Mouse (Mus musculus) T-helper 2 cell (primary cell): ENCODE data around the gene Fermt1.

ENCODE experiments used
- in situ Hi-C: fragments of 300-600 bp; cut with MboI, MseI; formaldehyde crosslinking; loops from one replicate; pipeline ENCODE4 v1.15.1; 2025; ENCODE audit warnings: high pct_unique_total_duplicates

Fermt1 gene

GRCm38 (mm10) chr2:132922076-132922873 lies 23.4 kb downstream of the Fermt1 start:
- in situ Hi-C loops, result no loop called here

DNA sequence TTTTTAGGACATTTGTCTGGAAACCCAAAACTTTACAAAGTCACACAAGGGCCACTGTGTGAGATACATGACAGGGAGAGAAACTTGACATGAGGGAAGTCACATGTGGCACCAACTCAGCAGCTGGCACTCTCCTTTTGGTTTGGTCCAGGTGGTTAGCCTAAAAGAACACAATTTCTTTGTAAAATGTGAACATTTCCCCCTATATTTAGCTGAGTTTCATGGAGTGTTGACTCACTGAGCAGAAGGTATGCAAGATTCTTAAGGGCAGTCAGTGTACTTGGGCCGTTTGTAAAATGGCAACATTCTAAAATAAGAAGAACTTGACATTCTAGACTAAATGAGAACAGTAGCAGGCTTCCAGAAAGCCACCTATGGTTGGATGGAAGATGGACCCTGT lies 30.9 kb downstream of the Fermt1 start:
- in situ Hi-C loops, result no loop called here

- in situ Hi-C loops, result no loop called here
Observed at GRCm38 (mm10) chr2:132906763-132907162, 38.9 kb downstream of the Fermt1 start.

DNA sequence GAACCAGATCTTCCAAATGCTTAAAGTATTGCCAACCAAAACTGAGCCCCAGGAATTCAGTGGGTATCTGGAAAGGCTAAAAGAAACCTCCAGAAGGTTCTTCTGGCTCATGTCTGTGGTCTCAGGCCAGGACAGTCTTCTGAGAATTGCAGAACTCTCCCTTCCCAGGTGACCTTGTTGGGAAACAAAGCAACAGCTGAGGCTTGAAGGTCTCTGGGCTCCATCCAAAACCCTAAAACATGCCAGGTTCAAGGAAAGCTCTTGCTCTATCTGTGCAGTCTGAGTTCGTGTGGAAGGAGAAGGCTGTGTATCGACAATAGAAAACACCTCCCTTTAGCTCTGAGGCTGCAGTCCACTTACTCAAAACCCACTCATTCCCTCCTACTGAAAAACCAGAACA lies 40.7 kb downstream of the Fermt1 start:
- in situ Hi-C loops, result no loop called here

GRCm38 (mm10) chr2:132903498-132903897 lies 42.2 kb downstream of the Fermt1 start:
- in situ Hi-C loops, result no loop called here

- in situ Hi-C loops, result no loop called here
Observed at GRCm38 (mm10) chr2:132902056-132902455, 43.6 kb downstream of the Fermt1 start.

GRCm38 (mm10) chr2:132901636-132902035 lies 44.1 kb downstream of the Fermt1 start:
- in situ Hi-C loops, result no loop called here

DNA sequence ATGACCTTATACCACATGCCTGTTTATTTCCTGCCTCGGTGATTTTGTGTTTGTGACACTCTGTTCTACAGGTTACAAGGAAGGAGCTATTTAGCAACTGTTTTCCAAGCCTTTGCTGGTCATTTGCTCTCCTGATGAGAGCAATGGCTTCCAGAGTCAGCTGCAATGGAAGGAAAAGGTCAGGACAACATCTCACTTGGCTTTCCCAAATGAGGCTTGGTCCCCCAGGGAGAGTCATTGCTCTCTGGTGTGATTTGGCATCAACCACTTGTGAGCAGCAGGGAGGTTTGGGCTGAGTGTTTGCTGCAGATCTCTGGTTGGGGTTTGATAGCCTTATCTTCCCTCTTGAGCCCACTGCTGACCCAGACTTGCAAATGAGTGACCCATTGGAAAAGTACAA lies 45.1 kb downstream of the Fermt1 start:
- in situ Hi-C loops, result no loop called here

DNA sequence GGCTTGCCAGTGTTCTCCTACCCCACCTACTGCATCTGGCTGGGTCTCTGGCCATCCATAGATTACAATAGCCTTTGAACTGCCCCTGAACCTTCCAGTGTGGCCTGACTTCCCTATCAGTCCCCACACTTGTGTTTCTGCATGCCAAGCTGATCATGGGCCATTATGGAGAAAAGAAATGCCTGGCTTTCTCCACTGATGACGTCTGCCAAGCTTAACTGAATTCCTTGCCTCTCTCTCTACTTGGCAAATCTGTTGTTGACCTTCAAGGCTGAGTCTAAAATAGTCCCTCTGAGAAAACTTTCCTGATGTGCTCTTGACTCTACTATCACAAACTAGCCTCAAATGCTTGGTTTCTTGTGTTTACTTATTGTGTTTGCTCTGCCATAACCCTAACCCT lies 47.5 kb downstream of the Fermt1 start:
- in situ Hi-C loops, result no loop called here

DNA sequence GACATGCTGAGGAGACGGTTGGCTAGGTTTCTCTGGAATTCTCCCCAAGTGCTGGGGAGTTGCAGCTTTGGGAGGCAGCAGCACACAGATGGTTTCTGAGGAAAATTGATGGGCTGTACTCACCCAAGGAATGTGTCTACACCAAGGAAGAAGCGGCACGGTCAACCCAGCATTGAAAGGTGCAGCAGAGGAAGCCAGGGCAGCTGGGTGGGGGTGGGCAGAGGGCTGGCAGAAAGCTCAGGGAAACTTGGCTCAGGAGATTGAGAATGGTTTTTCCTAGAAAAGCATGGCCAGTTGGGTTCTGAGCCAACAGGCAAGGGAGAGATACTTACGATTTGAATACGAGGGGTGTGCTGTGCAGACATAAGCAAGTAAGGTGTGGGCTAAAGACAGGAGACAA lies 51.9 kb downstream of the Fermt1 start:
- in situ Hi-C loops, result no loop called here

GRCm38 (mm10) chr2:132885312-132885711 lies 60.4 kb downstream of the Fermt1 start:
- in situ Hi-C loops, result no loop called here

DNA sequence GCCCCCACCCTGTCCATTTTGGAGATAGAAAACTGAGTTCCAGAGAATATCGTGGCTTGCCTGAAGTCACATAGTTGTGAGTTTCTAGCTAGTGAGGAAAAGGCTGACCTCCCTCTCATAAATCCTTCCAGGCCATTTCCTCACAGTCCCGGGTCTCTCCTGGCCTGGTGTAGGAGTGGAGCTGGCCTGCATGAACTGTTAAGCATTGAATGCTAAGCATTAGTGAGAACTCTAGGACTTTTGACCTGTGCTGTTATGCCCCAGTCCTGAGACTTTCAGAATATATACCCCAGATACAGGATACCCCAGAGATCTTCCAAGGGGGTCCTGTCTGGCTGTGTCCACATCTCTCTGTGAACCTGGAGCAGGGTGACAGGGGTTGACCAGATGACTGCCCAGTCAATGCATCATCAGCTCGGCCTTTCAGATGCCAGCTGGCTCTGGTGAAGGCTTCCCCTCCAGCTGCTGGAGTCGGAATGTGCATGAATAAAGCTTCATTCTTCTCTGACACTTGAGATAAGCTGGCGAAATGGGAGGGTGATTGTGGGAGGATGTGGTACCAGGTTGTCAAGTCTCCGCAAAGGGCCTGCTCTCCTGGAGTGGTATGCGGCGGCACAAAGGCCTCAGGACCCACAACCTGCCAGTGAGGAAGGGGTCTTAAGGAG lies 61.3 kb downstream of the Fermt1 start:
- in situ Hi-C loops, result no loop called here

GRCm38 (mm10) chr2:132880844-132881645 lies 64.7 kb downstream of the Fermt1 start, which contains the start of gene Lrrn4:
Gene Lrrn4 (minus strand): TSS chr2:132880891.
- in situ Hi-C loops, result no loop called here

DNA sequence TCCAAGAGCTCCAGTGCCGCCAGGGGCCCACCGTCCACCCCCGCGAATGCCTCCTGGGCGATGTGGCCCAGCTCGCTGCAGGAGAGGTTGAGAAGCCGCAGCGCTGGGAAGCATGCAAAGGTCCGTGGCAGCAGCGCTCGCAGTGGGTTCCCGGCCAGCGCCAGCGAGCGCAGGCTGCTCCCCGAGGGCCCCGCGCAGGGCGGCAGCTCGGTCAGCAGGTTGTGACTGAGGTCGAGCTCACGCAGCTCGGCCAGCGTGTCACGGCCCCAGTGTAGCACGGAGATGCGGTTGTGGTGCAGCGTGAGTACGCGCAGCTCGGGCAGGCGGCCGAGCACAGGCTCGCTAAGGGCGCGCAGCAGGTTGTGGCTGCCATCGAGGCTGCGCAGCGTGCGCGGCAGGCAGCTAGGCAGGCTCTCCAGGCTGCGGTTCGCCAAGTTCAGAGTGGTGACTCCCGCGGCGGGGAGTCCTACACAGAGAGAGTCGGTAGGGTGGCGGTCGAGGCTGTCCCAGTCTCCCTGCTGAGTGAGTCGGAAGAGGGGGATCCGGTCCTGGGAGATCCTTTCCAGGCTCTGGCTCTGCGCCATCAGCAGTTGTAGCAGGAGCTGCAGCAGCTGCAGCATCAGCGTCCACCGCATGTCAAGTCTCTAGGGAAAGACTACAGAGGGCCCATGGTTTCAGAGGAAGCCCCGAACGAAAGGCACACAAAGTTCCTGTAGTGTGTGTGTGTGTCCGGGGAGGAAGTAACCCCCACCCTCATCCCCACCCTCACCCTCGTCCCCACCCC lies 66.3 kb downstream of the Fermt1 start:
- in situ Hi-C loops, result no loop called here

- in situ Hi-C loops, result no loop called here
Observed at GRCm38 (mm10) chr2:132876991-132877390, 68.7 kb downstream of the Fermt1 start.

GRCm38 (mm10) chr2:132873657-132874326 lies 71.9 kb downstream of the Fermt1 start:
- in situ Hi-C loops, result no loop called here

DNA sequence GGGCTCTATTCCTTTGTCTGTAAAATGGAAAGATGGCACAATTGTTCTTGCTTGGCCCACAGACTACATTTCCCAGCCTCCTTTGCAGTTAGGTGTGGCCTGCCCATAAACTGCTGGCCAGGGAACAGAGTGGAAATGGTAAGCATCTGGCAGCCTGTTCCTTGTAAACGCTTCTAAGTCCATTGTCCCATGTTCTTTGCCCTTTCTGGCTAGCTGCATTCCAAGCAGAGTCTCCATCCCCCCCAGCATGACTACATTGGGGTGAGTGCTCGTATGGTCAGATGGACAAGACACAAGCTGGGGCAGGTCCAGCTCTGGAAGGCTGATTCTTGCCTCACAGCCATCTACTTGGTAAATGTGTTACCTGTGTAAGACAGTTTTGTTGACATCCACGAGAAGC lies 74.0 kb downstream of the Fermt1 start:
- in situ Hi-C loops, result no loop called here

- in situ Hi-C loops, result no loop called here
Observed at GRCm38 (mm10) chr2:132870286-132870685, 75.4 kb downstream of the Fermt1 start.

GRCm38 (mm10) chr2:132869682-132870081 lies 76.0 kb downstream of the Fermt1 start:
- in situ Hi-C loops, result no loop called here

GRCm38 (mm10) chr2:132867521-132867920 lies 78.2 kb downstream of the Fermt1 start:
- in situ Hi-C loops, result no loop called here

- in situ Hi-C loops, result no loop called here
Observed at GRCm38 (mm10) chr2:132863325-132863724, 82.4 kb downstream of the Fermt1 start.
